Mouse (Mus musculus) urinary bladder, adult 18-20 months (tissue): ENCODE data around the gene Ets2.
"Not testable (repeated sequence)": the region's sequence is repeated elsewhere in the genome, so short reads cannot be mapped to it uniquely, and the experiment has no call there.

ENCODE experiments used
- DNase-seq, 2 experiments: peaks; one replicate each; pipeline ENCODE4 v3.0.0; 2022; ENCODE audit warnings: low spot score in 2 of 2, mixed read lengths in 2 of 2

Gene Ets2

DNA sequence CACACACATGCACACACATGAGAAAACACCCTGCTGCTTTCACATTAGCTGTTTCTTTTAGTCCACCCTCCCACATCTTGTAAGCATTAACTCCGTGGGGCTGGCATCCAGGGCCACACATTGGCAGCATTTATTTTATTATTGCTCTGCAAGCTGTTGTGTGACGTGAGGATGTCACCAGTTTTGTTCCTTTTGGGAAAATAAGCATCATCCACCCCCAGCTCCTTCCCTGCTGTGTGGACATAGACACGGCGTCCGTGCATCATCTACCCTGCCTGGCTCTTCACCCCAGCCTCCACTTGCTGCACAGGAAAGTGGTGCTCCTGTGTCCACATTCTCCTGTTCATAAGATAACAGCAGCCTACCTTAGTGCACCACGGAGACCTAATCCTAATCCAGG, 27.9 kb downstream of the Ets2 start:
- DNase-seq = no peak

DNA sequence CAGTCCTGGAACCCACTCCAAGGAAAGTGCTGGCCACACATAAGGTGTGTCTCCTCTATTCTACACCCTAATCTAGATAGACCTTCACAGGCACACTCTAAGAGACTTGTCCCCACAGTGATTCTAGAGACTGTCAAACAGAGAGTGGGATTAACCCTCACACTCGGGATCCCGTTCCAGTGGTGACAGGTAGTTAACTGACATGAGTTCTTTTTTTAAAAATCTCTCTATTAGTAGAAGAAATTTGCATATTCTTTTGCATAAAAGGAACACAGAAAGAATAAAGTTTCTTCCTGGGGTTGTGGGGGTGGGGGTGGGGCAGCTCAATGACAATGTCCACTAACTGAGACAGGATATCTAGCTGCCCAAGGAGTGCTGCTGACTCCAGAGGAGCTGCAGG, 32.9 kb downstream of the Ets2 start:
- no peak for DNase-seq

DNA sequence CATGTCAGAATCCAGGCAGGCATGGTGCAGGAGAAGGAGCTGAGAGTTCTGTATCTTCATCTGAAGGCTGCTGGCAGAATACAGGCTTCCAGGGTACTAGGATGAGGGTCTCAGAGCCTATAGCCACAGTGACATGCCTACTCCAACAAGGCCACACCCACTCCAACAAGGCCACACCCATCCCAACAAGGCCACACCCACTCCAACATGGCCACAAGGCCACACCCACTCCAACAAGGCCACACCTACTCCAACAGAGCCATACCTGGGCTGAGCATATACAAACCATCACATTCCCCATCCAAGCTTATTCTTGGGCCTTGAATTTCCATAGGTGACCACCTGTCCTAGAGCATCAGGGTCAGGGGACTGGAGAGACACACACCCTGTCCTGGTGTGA, 34.2 kb downstream of the Ets2 start:
- no peak for DNase-seq

GRCm38 (mm10) chr16:95736470-95736869, 34.6 kb downstream of the Ets2 start:
- no peak for DNase-seq

- no peak for DNase-seq
Measured at GRCm38 (mm10) chr16:95739522-95739921, 37.6 kb downstream of the Ets2 start.

DNA sequence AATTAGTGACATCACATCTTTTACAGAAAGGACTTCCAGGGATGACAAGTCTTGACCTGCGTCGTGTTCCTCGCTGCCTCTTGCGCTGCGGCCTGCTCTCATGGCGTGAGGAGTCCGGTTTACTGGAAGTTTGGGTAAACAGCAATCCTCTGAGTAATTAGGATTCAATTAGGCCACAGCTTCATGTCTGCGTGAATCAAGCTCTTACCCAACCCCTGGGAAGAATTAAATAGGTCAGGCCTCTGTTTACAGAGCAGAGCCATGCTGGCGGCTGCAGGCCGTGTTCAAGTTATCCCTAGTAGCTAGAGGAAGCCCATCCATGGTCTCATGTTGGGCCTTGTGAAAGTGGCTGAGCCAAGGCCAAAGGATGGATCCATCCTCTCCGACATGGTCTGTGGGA, 39.5 kb downstream of the Ets2 start:
- peak; percentile 32 to 62 for DNase-seq

- DNase-seq = no peak
Measured at GRCm38 (mm10) chr16:95741915-95742739, 40.3 kb downstream of the Ets2 start.

DNA sequence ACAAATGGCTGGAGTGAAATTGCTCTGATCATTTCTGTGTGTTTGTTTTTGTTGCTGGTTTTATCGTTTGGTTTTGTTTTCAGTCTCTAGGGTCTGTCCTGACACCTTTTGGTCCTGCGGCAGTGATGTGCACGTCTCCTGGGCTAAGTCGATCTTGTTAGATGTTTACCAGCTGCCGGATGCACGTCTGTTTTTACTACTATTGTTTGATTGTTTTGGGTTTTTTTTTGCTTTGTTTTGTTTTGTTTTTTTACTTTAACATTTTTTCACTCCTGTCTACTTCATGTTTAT, 40.8 kb downstream of the Ets2 start:
- no peak for DNase-seq

- no peak for DNase-seq
Measured at GRCm38 (mm10) chr16:95743104-95743503, 41.2 kb downstream of the Ets2 start.

GRCm38 (mm10) chr16:95744771-95745170, 42.9 kb downstream of the Ets2 start:
- no peak for DNase-seq

- no peak for DNase-seq
Measured at GRCm38 (mm10) chr16:95745685-95746084, 43.8 kb downstream of the Ets2 start.

- no peak for DNase-seq
Measured at GRCm38 (mm10) chr16:95746565-95746964, 44.7 kb downstream of the Ets2 start.

GRCm38 (mm10) chr16:95749291-95750103, 47.6 kb downstream of the Ets2 start:
- DNase-seq = no peak

GRCm38 (mm10) chr16:95750211-95750629, 48.3 kb downstream of the Ets2 start:
- peak in 1 of 2 experiments; percentile 11 for DNase-seq

DNA sequence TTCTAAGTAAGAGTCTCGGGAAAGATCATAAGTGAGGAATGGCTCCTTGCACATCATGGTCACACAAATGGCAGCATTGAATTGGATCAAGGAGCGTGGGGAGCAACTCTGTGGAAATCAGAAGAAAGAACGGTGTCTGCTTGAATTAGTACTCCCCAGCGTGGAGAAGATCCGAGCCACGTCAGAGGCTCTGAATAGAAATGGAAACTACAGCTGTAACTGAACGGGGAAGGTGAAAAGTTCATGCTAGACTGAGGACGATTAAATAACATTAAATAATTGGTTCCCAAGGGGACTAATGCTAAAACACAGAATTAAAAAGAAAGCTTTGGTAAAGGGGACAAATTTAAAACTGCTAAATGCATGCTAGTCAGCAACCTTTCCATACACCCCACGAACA, 50.6 kb downstream of the Ets2 start:
- DNase-seq = no peak

DNA sequence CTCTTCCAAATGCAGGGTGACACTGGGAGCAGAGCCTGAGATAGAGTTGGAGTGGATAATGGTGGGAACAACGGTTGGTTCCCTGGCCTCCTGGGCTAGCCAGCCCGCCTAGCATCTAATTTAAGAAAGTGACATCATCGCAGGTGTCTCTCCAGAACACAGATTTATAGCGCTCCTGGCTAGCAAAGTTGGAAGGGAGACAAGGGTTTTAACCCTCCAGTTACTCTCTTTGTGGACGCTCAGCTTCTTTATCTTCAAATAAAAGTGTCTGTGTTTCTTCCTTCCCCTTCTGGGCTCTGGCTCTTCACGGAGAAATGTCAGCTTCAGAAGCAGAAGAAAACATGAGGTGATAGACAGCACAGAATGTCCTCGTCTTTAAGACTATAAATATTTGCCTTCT, 51.4 kb downstream of the Ets2 start:
- no peak for DNase-seq

- DNase-seq = no peak
Measured at GRCm38 (mm10) chr16:95759151-95759987, 57.5 kb downstream of the Ets2 start.

DNA sequence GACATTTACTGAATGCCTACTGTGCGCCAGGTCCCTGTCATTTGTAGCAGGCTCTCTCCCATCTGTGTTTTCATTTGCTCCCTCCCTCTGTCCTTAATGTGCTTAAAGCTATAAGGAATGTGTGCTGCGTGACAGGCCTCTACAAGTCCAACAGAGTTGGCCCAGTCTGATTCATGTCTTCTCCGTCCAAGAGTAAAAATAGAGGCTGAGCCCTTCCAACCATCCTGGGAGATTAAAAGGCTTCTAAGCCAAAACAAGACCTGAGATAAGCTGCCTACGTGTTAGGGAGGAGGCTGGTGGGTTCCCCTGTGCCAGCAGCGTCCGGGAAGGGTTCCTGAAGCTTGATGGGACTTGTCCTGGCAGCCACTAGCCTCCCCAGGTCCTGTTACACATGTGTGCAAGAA, 58.1 kb downstream of the Ets2 start:
- peak; percentile 30 to 57 for DNase-seq

GRCm38 (mm10) chr16:95761742-95762141, 59.9 kb downstream of the Ets2 start:
- DNase-seq = no peak

DNA sequence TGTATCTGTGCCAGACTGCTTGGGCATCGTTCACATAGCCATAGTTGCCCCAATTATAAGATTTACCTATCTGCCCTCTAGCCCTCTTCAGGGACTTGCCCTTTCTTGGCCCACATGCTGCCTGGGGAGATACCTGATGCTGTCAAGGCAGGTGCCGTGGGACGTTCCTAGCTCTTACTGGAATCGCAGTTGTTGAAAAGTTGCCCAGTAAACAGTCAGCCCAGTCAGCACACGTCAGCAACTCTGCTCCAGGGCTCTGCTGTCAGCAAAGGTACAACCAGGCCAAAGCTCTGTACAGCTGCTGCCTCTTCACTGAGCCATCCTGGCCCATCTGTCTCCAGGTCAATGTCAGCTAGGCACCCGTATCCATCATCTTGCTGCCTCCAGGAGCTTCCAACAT, 61.3 kb downstream of the Ets2 start:
- no peak for DNase-seq

DNA sequence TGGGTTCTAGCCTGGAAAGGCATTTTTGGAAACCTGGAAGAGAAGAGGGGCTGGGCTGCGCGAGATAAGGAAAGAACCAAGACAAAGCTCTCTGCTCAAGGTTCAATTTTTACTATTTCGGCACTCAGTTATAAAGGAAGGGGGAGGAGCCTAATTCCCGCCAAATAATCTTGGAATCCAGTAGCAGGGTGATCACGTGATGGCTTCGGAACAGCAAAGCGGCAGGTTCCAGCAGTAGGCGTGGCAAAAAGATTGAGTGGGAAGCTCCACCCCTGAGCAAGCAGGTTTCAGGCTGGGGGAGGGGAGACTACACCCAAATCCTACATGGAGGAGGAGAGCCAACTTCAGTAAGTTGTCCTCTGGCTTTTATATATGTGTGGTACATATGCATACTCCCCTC, 62.2 kb downstream of the Ets2 start:
- not testable (repeated sequence) for DNase-seq

- DNase-seq = no peak
Measured at GRCm38 (mm10) chr16:95766181-95766580, 64.3 kb downstream of the Ets2 start.
